Mouse (Mus musculus): ENCODE results near the gene Ttc39b.

The Ttc39b gene

GRCm38 (mm10) chr4:83316718-83317117 is 7.3 kb downstream of the Ttc39b start:
- DNase-seq = no peak

- DNase-seq = no peak
These were observed 8.1 kb downstream of the Ttc39b start for GRCm38 (mm10) chr4:83315930-83316329.

DNA sequence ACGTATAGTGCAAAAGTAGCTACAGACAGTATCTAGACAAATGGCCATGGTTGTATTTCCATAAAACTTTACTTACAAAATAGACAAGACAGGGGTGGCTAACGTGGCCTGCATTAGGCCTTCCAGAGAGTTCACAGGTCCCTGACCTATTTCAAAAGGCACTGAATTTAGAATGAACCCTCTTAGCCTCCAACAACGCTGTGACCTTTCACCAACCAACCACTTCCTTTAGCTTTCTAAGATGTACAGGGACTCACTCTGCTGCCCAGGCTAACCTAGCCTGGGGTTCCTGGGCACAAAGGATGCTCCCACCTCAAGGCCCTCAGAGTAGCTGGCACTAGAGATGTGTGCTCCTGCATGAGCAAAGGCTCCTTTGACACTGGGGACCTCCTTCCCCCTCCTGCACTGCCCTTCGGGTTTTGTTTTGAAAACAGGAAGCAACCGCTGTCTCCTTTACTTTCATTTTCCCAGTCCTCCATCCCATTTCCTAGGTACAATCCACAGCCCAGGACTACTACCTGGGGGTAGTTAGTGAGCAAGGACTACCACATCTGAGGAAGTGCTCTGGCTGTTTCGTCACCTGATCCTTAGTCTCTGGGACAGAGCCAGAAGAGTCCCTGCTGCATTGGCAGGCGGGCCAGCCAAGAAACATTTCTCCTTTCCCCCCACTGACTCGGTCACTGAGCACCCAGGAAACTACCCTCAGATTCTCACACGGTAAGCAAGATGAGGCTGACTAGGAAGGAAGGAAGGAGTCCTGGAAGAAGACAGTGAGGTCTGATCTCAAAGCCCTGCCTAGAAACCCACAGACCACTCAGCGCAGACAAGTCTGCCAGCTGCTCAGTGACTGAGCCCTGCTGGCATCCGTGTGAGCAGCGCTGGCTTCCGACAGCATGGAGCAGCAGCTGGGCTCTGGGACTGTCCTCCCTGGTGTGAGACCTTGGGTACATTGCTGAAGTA is 8.9 kb downstream of the Ttc39b start:
- no peak for DNase-seq

GRCm38 (mm10) chr4:83314261-83314793 is 9.7 kb downstream of the Ttc39b start:
- no peak for DNase-seq

- DNase-seq = no peak
These were observed 11.7 kb downstream of the Ttc39b start for GRCm38 (mm10) chr4:83312336-83312735.

- DNase-seq = no peak
These were observed 12.6 kb downstream of the Ttc39b start for GRCm38 (mm10) chr4:83311481-83311880.

GRCm38 (mm10) chr4:83310990-83311389 is 13.1 kb downstream of the Ttc39b start:
- DNase-seq = no peak

DNA sequence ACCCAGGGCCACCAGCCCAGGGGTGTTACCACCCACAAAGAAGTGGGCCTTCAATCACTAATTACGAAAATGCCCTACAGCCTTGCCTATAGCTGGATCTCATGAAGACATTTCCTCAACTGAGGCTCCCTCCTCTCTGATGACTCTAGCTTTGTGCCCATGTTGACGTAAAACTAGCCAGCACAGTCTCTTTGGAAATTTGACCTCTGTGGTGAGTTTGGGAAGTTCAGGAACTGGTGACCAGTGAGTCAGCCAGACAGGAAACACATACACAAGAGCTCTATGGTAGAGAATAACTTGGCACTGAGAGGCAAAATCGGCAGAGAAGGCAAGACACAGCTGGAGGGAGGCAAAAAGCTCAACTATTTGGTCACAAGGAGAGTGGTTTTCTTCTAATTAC is 15.1 kb downstream of the Ttc39b start:
- DNase-seq = no peak

DNA sequence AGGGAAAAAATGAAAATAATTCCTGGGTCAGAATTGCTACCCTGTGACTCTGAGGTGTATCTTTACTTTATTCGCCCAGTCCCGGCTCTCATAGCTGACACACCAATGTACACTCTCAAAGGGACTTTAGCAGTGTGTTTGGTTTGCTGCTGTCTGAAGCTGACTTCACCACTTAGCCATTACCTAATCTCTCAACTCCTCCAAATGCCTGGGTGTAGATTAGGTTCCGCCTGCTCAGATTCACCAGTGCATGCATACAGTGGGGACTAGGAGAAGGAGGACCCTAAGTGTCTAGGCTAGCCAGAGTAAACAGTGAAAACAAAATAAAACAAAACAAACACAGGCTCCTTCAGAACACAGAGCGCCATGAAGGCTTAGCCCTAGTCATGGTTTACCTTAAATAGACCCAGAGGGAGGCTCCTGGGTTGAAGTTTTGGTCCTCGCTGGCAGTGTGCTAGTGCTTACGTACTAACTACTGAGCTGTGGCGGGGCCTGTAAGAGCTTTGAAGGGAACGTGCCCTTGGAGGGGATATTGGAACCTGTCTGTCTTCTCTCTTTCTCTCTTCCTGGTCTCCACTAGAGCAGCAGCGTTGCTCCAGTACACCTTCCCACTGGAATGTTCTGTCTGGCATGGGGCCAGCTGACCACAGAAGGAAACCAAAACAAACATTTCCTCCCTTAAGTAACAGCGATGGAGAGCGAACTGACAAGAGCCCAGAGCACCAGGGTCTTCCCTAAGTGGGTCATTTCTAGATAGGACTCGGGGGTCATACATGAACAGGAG is 16.2 kb downstream of the Ttc39b start:
- DNase-seq = no peak

DNA sequence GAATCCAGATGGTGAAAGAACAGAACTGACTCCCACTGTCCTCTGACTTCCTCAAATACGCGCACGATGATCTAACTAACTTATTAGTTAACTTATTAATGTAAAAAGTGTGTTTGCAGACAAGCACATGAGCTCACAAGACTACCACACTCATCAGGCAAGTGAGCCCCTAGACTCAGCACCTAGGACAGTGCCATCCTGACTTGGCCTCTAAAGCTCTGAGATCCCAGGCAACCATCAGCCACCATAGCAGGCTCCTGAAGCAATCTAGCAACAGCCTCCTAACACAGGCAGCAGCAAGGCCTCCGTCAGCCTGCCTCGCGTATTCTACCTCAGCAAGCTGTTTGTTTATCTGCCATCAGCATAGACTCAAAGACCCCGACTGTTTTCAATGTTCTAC is 17.2 kb downstream of the Ttc39b start:
- DNase-seq = no peak

GRCm38 (mm10) chr4:83305099-83305498 is 19.0 kb downstream of the Ttc39b start:
- DNase-seq = no peak

DNA sequence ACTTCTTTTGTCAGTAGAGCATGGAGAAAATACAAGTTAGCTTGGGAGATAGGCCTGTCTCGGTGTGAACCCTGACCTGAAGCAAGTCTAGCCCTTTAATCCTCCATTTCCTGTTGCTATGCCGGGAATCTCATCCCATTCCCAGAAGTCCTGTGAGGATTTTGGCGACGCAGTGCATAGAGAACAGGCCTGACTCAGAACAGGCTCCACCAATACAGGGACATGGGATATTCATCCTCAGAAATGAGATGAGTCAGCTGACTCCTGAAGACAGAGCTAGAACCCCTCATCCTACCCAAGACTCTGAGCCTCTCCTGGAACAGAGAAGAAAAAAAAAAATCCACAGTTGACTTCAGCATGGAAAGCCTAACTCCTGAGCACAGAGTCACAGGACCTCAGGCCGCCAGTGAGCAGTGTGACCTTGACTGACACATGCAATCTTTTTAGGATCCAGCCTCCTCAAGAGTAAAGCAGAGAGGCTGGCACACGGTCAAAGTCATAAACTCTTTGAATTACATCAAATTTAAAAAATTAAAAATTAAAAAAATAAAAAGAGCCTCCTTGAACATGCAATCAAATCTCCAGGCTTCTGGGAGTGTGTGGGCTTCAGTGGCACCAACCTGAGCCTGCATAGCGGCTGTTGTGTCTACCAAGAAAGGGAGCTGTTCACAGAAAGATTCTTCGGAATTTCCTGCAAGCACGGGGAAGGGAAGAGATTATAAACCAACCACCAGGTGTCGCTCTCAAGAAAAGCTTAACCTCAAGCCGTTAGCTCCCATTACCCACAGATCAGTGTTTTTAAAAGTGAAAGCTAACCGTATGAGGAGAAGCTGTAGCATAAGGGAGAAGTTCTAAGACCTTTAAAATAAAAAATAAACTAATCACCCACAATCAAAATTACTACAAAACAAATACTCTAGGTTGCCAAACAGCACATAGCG is 20.9 kb downstream of the Ttc39b start:
- peak; percentile 60 for DNase-seq

GRCm38 (mm10) chr4:83302123-83302737 is 21.8 kb downstream of the Ttc39b start:
- DNase-seq = no peak

GRCm38 (mm10) chr4:83301713-83302112 is 22.3 kb downstream of the Ttc39b start:
- no peak for DNase-seq

DNA sequence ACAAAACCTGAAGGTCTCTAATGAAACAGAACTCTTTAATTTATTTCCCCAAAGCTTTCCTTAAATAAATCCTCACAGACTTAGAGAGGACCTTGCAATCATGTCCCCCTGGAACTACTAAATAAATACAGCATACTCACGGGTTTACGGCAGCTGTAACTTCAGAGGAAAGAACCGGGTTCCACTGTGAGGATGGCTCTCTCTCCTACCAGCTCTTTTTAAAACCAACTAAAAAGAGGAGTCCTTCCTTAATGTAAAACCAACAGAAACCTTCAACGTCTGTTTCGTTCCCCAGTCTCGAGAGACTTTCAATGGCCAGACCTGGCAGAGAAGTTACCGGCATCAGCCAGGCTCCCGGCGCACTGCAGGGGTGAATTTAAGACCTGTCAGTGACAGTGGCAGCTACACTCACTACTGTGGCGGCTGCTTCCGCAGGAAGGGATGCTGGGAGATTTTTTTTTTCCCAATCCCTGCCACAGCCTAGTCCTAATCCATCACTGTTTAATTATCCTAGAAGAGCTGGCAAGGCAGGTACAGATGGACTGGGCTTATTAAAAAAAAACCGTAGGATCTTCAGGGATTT is 39.2 kb downstream of the Ttc39b start:
- DNase-seq = peak; percentile 75

DNA sequence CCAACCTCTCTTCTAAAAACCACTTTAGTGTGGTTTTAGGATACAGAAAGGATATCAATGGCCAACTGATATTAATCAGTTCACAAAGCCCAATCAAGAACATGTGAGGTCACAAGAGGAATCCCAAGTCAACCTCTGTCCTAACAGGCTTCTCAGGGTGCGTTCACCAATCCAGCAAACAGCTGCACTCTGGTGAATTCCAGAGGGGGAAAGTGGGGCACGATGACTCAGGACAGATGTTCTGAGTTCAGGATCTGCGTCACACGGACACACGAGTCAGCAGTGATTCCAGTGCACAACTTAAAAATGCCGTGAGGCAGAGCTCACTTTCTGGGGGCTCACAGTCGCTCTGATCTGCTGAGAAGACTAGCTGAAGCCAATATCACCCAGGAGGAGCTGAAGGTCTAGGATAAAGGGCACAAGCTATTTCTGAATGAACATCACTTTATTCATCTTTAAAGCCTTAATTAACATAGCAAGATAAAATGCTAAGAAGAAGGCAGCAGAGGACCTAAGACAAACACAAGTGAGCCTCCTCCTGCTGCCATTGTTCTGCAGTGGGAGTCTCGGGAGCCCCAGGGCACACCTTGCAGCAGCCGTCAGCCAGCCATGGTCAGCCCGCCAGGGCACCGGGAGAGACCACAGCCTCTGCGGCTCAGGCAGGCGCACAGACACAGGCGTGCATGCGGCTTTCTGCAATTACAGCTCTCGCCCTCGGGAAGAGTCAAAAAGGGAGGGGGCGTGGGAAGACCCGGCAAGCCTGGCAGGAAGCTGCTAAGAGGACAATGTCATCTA is 39.9 kb downstream of the Ttc39b start:
- DNase-seq = peak; percentile 50

- no peak for DNase-seq
These were observed 41.6 kb downstream of the Ttc39b start for GRCm38 (mm10) chr4:83282424-83282823.

- no peak for DNase-seq
These were observed 44.8 kb downstream of the Ttc39b start for GRCm38 (mm10) chr4:83279236-83279635.

GRCm38 (mm10) chr4:83274241-83274640 is 49.8 kb downstream of the Ttc39b start:
- DNase-seq = no peak

DNA sequence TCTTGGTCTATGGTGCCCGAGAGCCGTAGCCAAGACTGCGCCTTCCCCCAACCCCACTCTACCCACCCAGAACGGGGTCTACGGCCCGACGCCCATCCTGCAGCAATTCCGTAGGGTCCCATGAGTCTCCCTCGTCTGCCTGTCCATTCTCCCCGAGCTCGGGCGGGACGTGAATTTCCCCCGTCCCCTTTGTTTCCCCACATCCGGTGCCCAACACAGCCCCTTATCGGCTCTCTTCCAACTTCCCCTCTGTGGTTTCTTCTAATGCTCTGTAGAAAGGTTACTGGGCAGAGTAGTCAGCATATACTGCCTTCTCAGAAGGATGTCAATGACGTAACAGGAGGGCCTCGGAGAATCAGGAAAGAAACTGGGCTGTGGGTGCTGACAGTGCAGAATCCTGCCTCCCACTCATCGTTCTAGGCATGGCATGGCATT is 50.4 kb downstream of the Ttc39b start:
- no peak for DNase-seq
